Mouse (Mus musculus) layer of hippocampus, adult 2 months (tissue): ENCODE measurements around the gene Klrb1b. TPM values are rescaled to one million over a fixed set of nuclear protein-coding genes. Genes with fewer than 3 reads are reported as not detected.
"Not testable (repeated sequence)": the region's sequence is repeated elsewhere in the genome, so short reads cannot be mapped to it uniquely, and the experiment has no call there.

Source experiments
- DNase-seq, 2 experiments: peaks; one replicate each; pipeline ENCODE4 v3.0.0; 2022; ENCODE audit warnings: low spot score in 2 of 2
- H3K27ac ChIP-seq: fragments of 200-600 bp; 2 replicates; pipeline ENCODE4 v1.8.1; 2022
- H3K4me3 ChIP-seq: fragments of 200-600 bp; 2 replicates; pipeline ENCODE4 v1.8.1; 2022; ENCODE audit warnings: mild to moderate bottlenecking
- CTCF ChIP-seq: fragments of 200-600 bp; conservative IDR thresholded peaks from 2 replicates; pipeline ENCODE4 v1.8.1; 2022; ENCODE audit warnings: antibody characterized with exemption, mild to moderate bottlenecking, moderate library complexity
- total RNA-seq, 2 experiments: library from RNA; stranded (reverse); gene quantifications; 2 replicates each; pipeline ENCODE4 v1.2.3; 2021

Klrb1b gene
- total RNA-seq, 2 experiments from 2014 or later: not detected

- no peak for TF ChIP-seq CTCF
- no peak for DNase-seq
- H3K4me3 ChIP-seq: peak overlapping the region; percentile 76
- peak overlapping the region; percentile 96 for H3K27ac ChIP-seq
These were observed 11.6 kb upstream of the Klrb1b start for GRCm38 (mm10) chr6:128837454-128838341.

GRCm38 (mm10) chr6:128836955-128837334, 10.8 kb upstream of the Klrb1b start:
- peak overlapping the region; percentile 76 for H3K4me3 ChIP-seq
- peak overlapping the region; percentile 96; the same call in 1 of the 2 replicates for H3K27ac ChIP-seq
- no peak for DNase-seq
- TF ChIP-seq CTCF: no peak

GRCm38 (mm10) chr6:128836191-128836954, 10.2 kb upstream of the Klrb1b start:
- Histone ChIP-seq H3K4me3 (no peak overlapping the region), H3K27ac (no peak overlapping the region)
- TF ChIP-seq CTCF: no peak
- DNase-seq: no peak

GRCm38 (mm10) chr6:128835571-128835970, 9.4 kb upstream of the Klrb1b start:
- DNase-seq: no peak
- TF ChIP-seq CTCF: no peak
- H3K4me3 ChIP-seq: no peak overlapping the region
- no peak overlapping the region for H3K27ac ChIP-seq

GRCm38 (mm10) chr6:128833046-128833445, 6.9 kb upstream of the Klrb1b start:
- Histone ChIP-seq H3K4me3 (no peak overlapping the region), H3K27ac (no peak overlapping the region)
- no peak for TF ChIP-seq CTCF
- DNase-seq: no peak

- H3K27ac ChIP-seq: no peak overlapping the region
- TF ChIP-seq CTCF: no peak
- DNase-seq: no peak
- H3K4me3 ChIP-seq: no peak overlapping the region
These were observed 3.7 kb upstream of the Klrb1b start for GRCm38 (mm10) chr6:128829837-128830236.

GRCm38 (mm10) chr6:128826781-128827180, 650 bp upstream of the Klrb1b start:
- DNase-seq: no peak
- Histone ChIP-seq H3K4me3 (no peak overlapping the region), H3K27ac (no peak overlapping the region)
- no peak for TF ChIP-seq CTCF

- DNase-seq: no peak
- H3K4me3 ChIP-seq: no peak overlapping the region
- no peak overlapping the region for H3K27ac ChIP-seq
- TF ChIP-seq CTCF: no peak
These were observed 7.9 kb downstream of the Klrb1b start for GRCm38 (mm10) chr6:128818083-128818802.

GRCm38 (mm10) chr6:128808532-128808931, 17.6 kb downstream of the Klrb1b start:
- Histone ChIP-seq H3K4me3 (no peak overlapping the region), H3K27ac (no peak overlapping the region)
- TF ChIP-seq CTCF: peak; percentile 71
- no peak for DNase-seq

- no peak overlapping the region for H3K4me3 ChIP-seq
- DNase-seq: no peak
- peak; percentile 71 for TF ChIP-seq CTCF
- no peak overlapping the region for H3K27ac ChIP-seq
These were observed 19.1 kb downstream of the Klrb1b start for GRCm38 (mm10) chr6:128807021-128807420.

GRCm38 (mm10) chr6:128804823-128805640, 21.1 kb downstream of the Klrb1b start:
- H3K27ac ChIP-seq, H3K4me3 ChIP-seq: not testable (repeated sequence)
- peak; percentile 76 for TF ChIP-seq CTCF
- peak; percentile 25 for DNase-seq

GRCm38 (mm10) chr6:128802999-128803857, 22.9 kb downstream of the Klrb1b start:
- peak overlapping the region; percentile 24; the same call in 1 of the 2 replicates for H3K27ac ChIP-seq
- TF ChIP-seq CTCF: peak; percentile 97
- DNase-seq: peak; percentile 96 to 98
- H3K4me3 ChIP-seq: peak overlapping the region; percentile 48
